Mouse (Mus musculus) forebrain, embryonic 13.5 days (tissue): ENCODE data around the gene Mybl2. TPM values are rescaled to one million over a fixed set of nuclear protein-coding genes. Genes with fewer than 3 reads are reported as not detected.

Experiments used
- ATAC-seq: fragments of 200-750 bp; cut with Nextera tagmentation; 2 replicates; pipeline ENCODE4 v1.8.0; 2017
- H3K27ac ChIP-seq: fragments of 300-500 bp; sonication (generic); 2 replicates; pipeline ENCODE4 v1.5.1; 2015; ENCODE audit warnings: inconsistent platforms, mild to moderate bottlenecking, moderate library complexity
- H3K27me3 ChIP-seq: fragments of 300-500 bp; sonication (generic); 2 replicates; pipeline ENCODE4 v1.6.1; 2015; ENCODE audit warnings: mild to moderate bottlenecking, inconsistent platforms
- H3K36me3 ChIP-seq: fragments of 300-500 bp; sonication (generic); 2 replicates; pipeline ENCODE4 v1.6.1; 2015; ENCODE audit warnings: mild to moderate bottlenecking, inconsistent platforms; ENCODE audit not compliant: poor library complexity, severe bottlenecking
- H3K4me1 ChIP-seq: fragments of 300-500 bp; sonication (generic); 2 replicates; pipeline ENCODE4 v1.6.1; 2015; ENCODE audit warnings: inconsistent platforms
- H3K4me2 ChIP-seq: fragments of 300-500 bp; sonication (generic); 2 replicates; pipeline ENCODE4 v1.6.1; 2015; ENCODE audit warnings: inconsistent platforms, mild to moderate bottlenecking, moderate library complexity
- H3K4me3 ChIP-seq: fragments of 300-500 bp; sonication (generic); 2 replicates; pipeline ENCODE4 v1.5.1; 2015; ENCODE audit warnings: mild to moderate bottlenecking, inconsistent platforms
- H3K9ac ChIP-seq: fragments of 300-500 bp; sonication (generic); 2 replicates; pipeline ENCODE4 v1.6.1; 2015; ENCODE audit warnings: mild to moderate bottlenecking, inconsistent platforms
- H3K9me3 ChIP-seq: fragments of 300-500 bp; sonication (generic); replicated peaks from 2 replicates; pipeline ENCODE4 v1.6.1; 2016; ENCODE audit warnings: inconsistent platforms
- WGBS: fragments of 180-500 bp; shearing (Covaris S2); methylation state at CpG from one replicate; pipeline ENCODE4 v1.1.7; 2015; 5-methylcytosine and 5-hydroxymethylcytosine counted together
- polyA plus RNA-seq: library from polyadenylated mRNA; unstranded; fragments of >200 nt; fragmentation: Nextera tagmentation; extraction: Ambion mirVana; gene quantifications from 2 replicates; pipeline ENCODE4 v1.2.1, GENCODE M21; 2015

Gene Mybl2
- polyA plus RNA-seq, 1 experiment from 2014 or later, result 24.8 TPM

GRCm38 (mm10) chr2:163100551-163100950 is 46.1 kb downstream of the Mybl2 start:
- no peaks in the 10 kb centered on the region for H3K36me3 ChIP-seq
- WGBS, result 54% methylated on average over 5 of the region's 5 CpGs
- no peak overlapping the region for H3K9ac ChIP-seq
- no peak overlapping the region for H3K4me3 ChIP-seq
- H3K27ac ChIP-seq, result no peak overlapping the region
- no peaks in the 10 kb centered on the region for H3K9me3 ChIP-seq
- 0 out of 2 replicates have a peak, but pooled peaks cover 11% of the 10 kb centered on the region for H3K27me3 ChIP-seq
- ATAC-seq, result no peak
- peaks cover 10% of the 10 kb centered on the region for H3K4me1 ChIP-seq
- no peak overlapping the region for H3K4me2 ChIP-seq

GRCm38 (mm10) chr2:163101646-163102203 is 47.2 kb downstream of the Mybl2 start:
- WGBS, result 5% methylated on average over 10 of the region's 10 CpGs
- peaks cover 10% of the 10 kb centered on the region for H3K4me1 ChIP-seq
- 0 out of 2 replicates have a peak, but pooled peaks have one; percentile 39 for ATAC-seq
- no peaks in the 10 kb centered on the region for H3K36me3 ChIP-seq
- no peak overlapping the region for H3K9ac ChIP-seq
- H3K27me3 ChIP-seq, result 0 out of 2 replicates have a peak, but pooled peaks cover 11% of the 10 kb centered on the region
- no peak overlapping the region for H3K4me2 ChIP-seq
- no peaks in the 10 kb centered on the region for H3K9me3 ChIP-seq
- H3K4me3 ChIP-seq, result no peak overlapping the region
- no peak overlapping the region for H3K27ac ChIP-seq

DNA sequence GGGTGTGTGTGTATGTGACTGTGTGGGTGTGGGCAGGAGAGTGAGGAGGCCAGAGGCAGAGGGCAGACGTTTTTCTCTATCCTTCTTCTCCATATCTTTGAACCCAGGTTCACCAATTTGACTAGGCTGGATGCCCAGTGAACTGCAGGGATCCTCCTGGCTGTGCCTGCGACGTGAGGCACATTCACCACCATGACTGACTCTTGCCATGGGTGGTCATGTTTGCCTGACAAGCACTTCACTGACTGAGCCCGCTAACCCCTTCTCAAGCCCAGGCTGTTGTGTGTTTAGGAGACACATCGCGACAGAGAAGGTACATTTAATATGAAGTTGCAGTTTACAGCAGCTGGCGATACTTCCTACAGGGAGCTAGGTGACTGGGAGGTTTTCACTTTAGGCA is 47.7 kb downstream of the Mybl2 start:
- no peak overlapping the region for H3K4me3 ChIP-seq
- H3K36me3 ChIP-seq, result no peaks in the 10 kb centered on the region
- no peak overlapping the region for H3K9ac ChIP-seq
- peaks cover 10% of the 10 kb centered on the region for H3K4me1 ChIP-seq
- 62% methylated on average over 7 of the region's 7 CpGs for WGBS
- 0 out of 2 replicates have a peak, but pooled peaks have one; percentile 14 for ATAC-seq
- no peak overlapping the region for H3K4me2 ChIP-seq
- H3K27ac ChIP-seq, result no peak overlapping the region
- no peaks in the 10 kb centered on the region for H3K9me3 ChIP-seq
- 0 out of 2 replicates have a peak, but pooled peaks cover 11% of the 10 kb centered on the region for H3K27me3 ChIP-seq

DNA sequence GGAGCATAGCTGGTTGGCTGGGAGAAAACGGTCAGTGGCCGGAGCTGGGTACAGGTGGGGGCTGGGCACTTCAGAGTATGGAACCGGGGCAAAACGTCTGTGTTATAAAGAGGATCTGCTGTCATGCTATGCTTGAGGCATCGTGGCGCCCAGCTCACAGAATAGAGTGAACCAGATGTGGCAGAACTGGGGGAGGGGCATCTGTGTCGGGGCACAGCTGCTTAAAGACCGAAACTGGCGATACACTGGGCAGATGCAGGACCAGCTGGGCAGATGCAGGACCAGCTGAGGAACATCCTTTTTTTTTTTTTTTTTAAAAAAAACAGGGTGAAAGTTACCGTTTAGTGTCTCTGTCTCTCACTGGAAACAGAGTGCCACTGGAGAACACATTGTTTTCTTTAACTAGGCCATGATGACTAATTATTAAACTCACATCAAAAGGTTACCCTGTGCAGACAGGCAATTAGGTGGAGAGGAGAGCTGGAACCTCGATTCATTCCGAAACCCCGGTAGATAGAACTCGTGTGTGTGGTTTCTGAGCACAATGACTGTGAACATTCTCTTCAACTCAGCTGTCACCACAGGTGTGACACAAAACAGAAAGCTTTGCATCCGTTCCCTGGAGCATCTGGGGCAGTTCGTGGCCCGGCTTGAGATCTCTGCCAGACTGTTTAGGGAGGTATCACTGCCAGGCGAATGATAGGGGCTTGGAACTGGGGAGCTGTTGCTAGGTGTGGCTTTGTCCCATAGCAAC is 48.6 kb downstream of the Mybl2 start:
- no peak for ATAC-seq
- Histone ChIP-seq H3K36me3 (no peaks in the 10 kb centered on the region), H3K4me2 (no peak overlapping the region), H3K9ac (no peak overlapping the region; the same call in 1 of the 2 replicates), H3K9me3 (no peaks in the 10 kb centered on the region), H3K27me3 (0 out of 2 replicates have a peak, but pooled peaks cover 11% of the 10 kb centered on the region), H3K4me1 (peaks cover 12% of the 10 kb centered on the region), H3K27ac (no peak overlapping the region), H3K4me3 (no peak overlapping the region)
- 52% methylated on average over 18 of the region's 18 CpGs for WGBS

GRCm38 (mm10) chr2:163104086-163104770 is 49.7 kb downstream of the Mybl2 start:
- WGBS, result 70% methylated on average over 13 of the region's 13 CpGs
- Histone ChIP-seq H3K9ac (no peak overlapping the region), H3K4me2 (no peak overlapping the region), H3K36me3 (no peaks in the 10 kb centered on the region), H3K4me3 (no peak overlapping the region), H3K4me1 (peaks cover 21% of the 10 kb centered on the region), H3K9me3 (no peaks in the 10 kb centered on the region), H3K27ac (no peak overlapping the region), H3K27me3 (0 out of 2 replicates have a peak, but pooled peaks cover 7% of the 10 kb centered on the region)
- no peak for ATAC-seq

GRCm38 (mm10) chr2:163108385-163108784 is 53.9 kb downstream of the Mybl2 start:
- 29% methylated on average over 9 of the region's 9 CpGs for WGBS
- Histone ChIP-seq H3K27ac (no peak overlapping the region), H3K9ac (no peak overlapping the region), H3K4me1 (peaks cover 44% of the 10 kb centered on the region), H3K4me2 (no peak overlapping the region), H3K27me3 (0 out of 2 replicates have a peak, but pooled peaks cover under 1% of the 10 kb centered on the region), H3K36me3 (no peaks in the 10 kb centered on the region), H3K4me3 (no peak overlapping the region), H3K9me3 (no peaks in the 10 kb centered on the region)
- peak; percentile 16; the same call in 1 of the 2 replicates for ATAC-seq

- Histone ChIP-seq H3K9me3 (no peaks in the 10 kb centered on the region), H3K4me2 (no peak overlapping the region; the same call in 1 of the 2 replicates), H3K27me3 (no peaks in the 10 kb centered on the region), H3K36me3 (no peaks in the 10 kb centered on the region), H3K27ac (peak overlapping the region; percentile 80), H3K4me3 (no peak overlapping the region), H3K4me1 (peaks cover 42% of the 10 kb centered on the region), H3K9ac (no peak overlapping the region)
- no peak for ATAC-seq
- 100% methylated on average over 1 of the region's 1 CpGs for WGBS
Observed at GRCm38 (mm10) chr2:163110706-163111105, 56.2 kb downstream of the Mybl2 start.

DNA sequence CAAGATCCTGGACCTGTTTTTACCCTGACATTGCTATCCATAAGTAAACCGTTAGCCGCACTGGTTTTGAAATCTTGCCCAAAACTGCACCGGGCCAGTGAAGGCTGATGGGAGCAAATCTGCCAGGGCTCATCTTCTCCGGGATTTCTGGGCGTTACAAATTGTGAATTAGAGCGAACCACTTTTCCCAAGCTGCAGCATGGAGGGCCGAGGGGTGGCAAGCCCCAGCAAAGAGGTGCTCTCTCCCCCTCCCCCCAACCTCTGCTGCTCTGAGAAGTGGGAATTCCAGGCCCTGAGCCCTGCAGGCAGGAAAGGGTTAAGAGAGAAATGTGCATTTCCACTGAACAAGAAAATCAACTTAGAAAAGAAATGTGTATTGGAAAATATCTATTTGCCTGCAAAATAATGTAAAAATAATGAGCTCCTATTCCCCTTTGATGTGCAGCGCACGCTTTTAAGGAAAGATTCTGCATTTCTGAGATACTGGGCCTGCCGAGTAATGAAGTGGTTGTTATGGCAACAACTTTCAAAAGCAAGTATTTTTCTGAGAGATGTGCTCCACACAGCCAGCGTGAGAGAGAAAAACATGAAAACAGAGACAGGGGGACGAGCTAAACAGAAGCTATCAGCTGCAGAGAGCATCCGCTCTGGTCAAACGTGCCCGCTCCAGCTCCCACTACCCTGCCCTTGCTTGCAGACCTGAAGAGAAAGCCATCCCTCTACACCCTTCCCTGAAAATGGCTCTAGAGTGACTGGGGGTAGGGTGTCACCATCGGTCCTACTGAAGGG is 57.1 kb downstream of the Mybl2 start:
- H3K4me2 ChIP-seq, result peak overlapping the region; percentile 40
- ATAC-seq, result peak; percentile 60
- no peaks in the 10 kb centered on the region for H3K9me3 ChIP-seq
- peaks cover 42% of the 10 kb centered on the region for H3K4me1 ChIP-seq
- H3K36me3 ChIP-seq, result no peaks in the 10 kb centered on the region
- no peak overlapping the region for H3K4me3 ChIP-seq
- peak overlapping the region; percentile 45 for H3K9ac ChIP-seq
- no peaks in the 10 kb centered on the region for H3K27me3 ChIP-seq
- peak overlapping the region; percentile 80 for H3K27ac ChIP-seq
- 22% methylated on average over 16 of the region's 16 CpGs for WGBS

- WGBS, result 68% methylated on average over 15 of the region's 15 CpGs
- Histone ChIP-seq H3K4me3 (no peak overlapping the region), H3K27me3 (peaks cover 13% of the 10 kb centered on the region), H3K4me1 (peaks cover 15% of the 10 kb centered on the region), H3K9ac (no peak overlapping the region), H3K27ac (no peak overlapping the region), H3K4me2 (no peak overlapping the region), H3K36me3 (no peaks in the 10 kb centered on the region), H3K9me3 (no peaks in the 10 kb centered on the region)
- no peak for ATAC-seq
Observed at GRCm38 (mm10) chr2:163120626-163121352, 66.3 kb downstream of the Mybl2 start.

GRCm38 (mm10) chr2:163121353-163121660 is 66.8 kb downstream of the Mybl2 start:
- no peak overlapping the region for H3K9ac ChIP-seq
- peaks cover 15% of the 10 kb centered on the region for H3K4me1 ChIP-seq
- peaks cover 13% of the 10 kb centered on the region for H3K27me3 ChIP-seq
- no peak overlapping the region for H3K4me2 ChIP-seq
- no peak overlapping the region for H3K27ac ChIP-seq
- H3K4me3 ChIP-seq, result no peak overlapping the region
- WGBS, result 96% methylated on average over 3 of the region's 3 CpGs
- no peak for ATAC-seq
- H3K36me3 ChIP-seq, result no peaks in the 10 kb centered on the region
- no peaks in the 10 kb centered on the region for H3K9me3 ChIP-seq

DNA sequence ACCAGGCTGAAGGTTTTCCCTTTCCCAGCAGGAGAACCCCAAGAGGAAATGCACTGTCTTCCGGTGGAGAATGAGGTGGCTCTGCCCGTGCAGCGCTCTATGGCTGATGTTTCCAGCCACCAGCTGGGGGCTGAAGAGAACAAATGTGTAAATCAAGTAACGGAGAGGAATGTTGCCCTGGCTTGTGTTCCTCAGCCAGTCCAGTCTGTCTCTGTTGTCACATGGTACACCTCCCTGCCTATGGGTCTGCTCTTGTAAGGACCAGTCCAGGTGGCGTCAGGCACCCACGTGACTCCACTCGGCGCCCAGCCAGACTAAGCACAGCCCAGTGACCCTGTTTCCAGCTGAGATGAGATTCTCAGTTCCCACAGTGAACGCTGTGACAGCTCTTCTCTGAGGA is 67.8 kb downstream of the Mybl2 start:
- peak; percentile 86 for ATAC-seq
- Histone ChIP-seq H3K9me3 (no peaks in the 10 kb centered on the region), H3K36me3 (no peaks in the 10 kb centered on the region), H3K4me1 (peaks cover 15% of the 10 kb centered on the region), H3K27ac (no peak overlapping the region), H3K9ac (0 out of 2 replicates have a peak overlapping the region, but pooled peaks have one; percentile 12), H3K4me3 (no peak overlapping the region), H3K4me2 (peak overlapping the region; percentile 33; the same call in 1 of the 2 replicates), H3K27me3 (peaks cover 13% of the 10 kb centered on the region)
- whole genome bisulfite sequencing, result 22% methylated on average over 9 of the region's 9 CpGs
